Mouse (Mus musculus) CD4-positive, CD25-positive, alpha-beta regulatory T cell (primary cell): ENCODE data around the gene Gm26992. TPM values are rescaled to one million over a fixed set of nuclear protein-coding genes. Genes with fewer than 3 reads are reported as not detected.

Source experiments
- polyA plus RNA-seq: library from polyadenylated mRNA; unstranded; fragments of 100-300 nt; shearing (Covaris generic); gene quantifications from one replicate; pipeline ENCODE4 v1.2.1, GENCODE M21; 2017

Gm26992 gene
- polyA plus RNA-seq, result not detected

GRCm38 (mm10) chrX:103421710-103422109 is at the start of gene Gm26992:
Gene Gm26992, plus strand, starts transcription at chrX:103422010.

GRCm38 (mm10) chrX:103414167-103414566 is 7.6 kb upstream of the Gm26992 start, which contains the start of gene Tsx:
Gene Tsx, plus strand, starts transcription at chrX:103414467.

Other genes starting within 250 kb of the Gm26992 start
- gene Nap1l2, start 235.4 kb upstream of the Gm26992 start, polyA plus RNA-seq, result not detected
- gene Cdx4, start 100.6 kb upstream of the Gm26992 start, polyA plus RNA-seq, result not detected
- gene Chic1, start 65.5 kb upstream of the Gm26992 start, polyA plus RNA-seq, result 1.8 TPM
- gene Tsx, start 7.5 kb upstream of the Gm26992 start, polyA plus RNA-seq, result 0.51 TPM
- not detected for gene Zcchc13, start 208.6 kb downstream of the Gm26992 start, polyA plus RNA-seq